ENCODE assay signal across 10 mouse cellular contexts in the genomic region with DNA sequence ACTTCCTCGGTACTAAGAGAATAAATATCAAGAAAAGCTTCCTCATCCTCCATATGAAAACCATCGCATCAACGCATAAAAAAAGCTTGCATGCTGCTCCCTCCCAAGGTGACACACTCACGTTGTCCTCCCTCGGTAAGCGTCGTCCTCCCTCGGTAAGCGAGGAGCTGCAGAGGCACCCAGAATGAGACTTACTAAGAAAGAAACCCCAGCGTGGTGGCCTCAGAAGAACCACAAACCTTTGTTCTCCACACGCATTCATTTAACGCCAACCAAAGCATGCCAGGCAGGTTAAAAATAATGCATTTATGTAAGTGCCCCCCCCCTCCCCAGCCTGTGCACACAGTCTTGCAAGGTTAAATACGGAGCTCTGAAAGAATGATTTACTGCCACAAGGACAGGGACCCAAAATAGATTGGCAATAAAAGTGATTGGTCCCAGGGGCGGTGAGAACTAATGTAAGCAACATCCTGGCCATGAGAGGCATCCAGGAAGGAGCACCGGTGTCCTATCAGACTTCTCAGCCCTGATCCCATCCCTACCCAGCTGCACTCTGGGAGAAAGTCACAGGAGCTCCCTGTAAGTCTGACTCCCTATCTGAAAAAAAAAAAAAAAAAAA. TPM values are rescaled to one million over a fixed set of nuclear protein-coding genes. Genes with fewer than 3 reads are reported as not detected.
DNase-seq lines count a peak whose midpoint lies in the region; ATAC-seq and TF ChIP-seq lines count a peak whose summit lies in the region.
"Had no signal": no experiment of that assay in that cellular context is flagged by ENCODE, and none has a peak within 500 bp of the region (broad histone marks: within the 10 kb centered on the region; RNA-seq: fewer than 3 reads in every experiment).

No protein-coding gene starts in this region.

- ATAC-seq in hindbrain, embryonic 13.5 days (ENCODE audit: low FRiP score) = no peak
- ATAC-seq in midbrain, embryonic 15.5 days (replicated peaks) = no peak
- no peak for ATAC-seq in monocyte, adult 5-6 weeks (replicated peaks; ENCODE audit: insufficient number of reproducible peaks, low FRiP score, low TSS enrichment, poor library complexity, severe bottlenecking)
- no peak for ATAC-seq in cerebellum, adult (ENCODE audit: insufficient number of reproducible peaks, low FRiP score, low TSS enrichment)

- DNase-seq in gastrocnemius, adult 2 months = peak; percentile 48
- no peak for DNase-seq in gastrocnemius, postnatal 14 days
- DNase-seq in layer of hippocampus, postnatal 25 days (ENCODE audit: extremely low spot score in 1 of 2, low spot score in 1 of 2) = no peak

- H3K27me3 ChIP-seq in hindbrain, embryonic 13.5 days = no peaks in the 10 kb centered on the region
- H3K27me3 ChIP-seq in midbrain, embryonic 15.5 days (replicated peaks) = no peaks in the 10 kb centered on the region

- H3K36me3 ChIP-seq in hindbrain, embryonic 13.5 days = no peaks in the 10 kb centered on the region
- no peaks in the 10 kb centered on the region for H3K36me3 ChIP-seq in midbrain, embryonic 15.5 days (replicated peaks)

- H3K4me1 ChIP-seq in cortical plate, adult 2 months (ENCODE audit: control insufficient read depth, insufficient read depth, low read length) = peaks cover 10% of the 10 kb centered on the region
- peaks cover 61% of the 10 kb centered on the region for H3K4me1 ChIP-seq in hindbrain, embryonic 13.5 days (replicated peaks)
- peaks cover 57% of the 10 kb centered on the region for H3K4me1 ChIP-seq in midbrain, embryonic 15.5 days

- peak overlapping the region; percentile 88 for H3K4me2 ChIP-seq in hindbrain, embryonic 13.5 days
- peak overlapping the region; percentile 39 for H3K4me2 ChIP-seq in midbrain, embryonic 15.5 days

- 9% methylated on average over 15 of the region's 15 CpGs for WGBS in hindbrain, embryonic 13.5 days
- 10% methylated on average over 15 of the region's 15 CpGs for WGBS in midbrain, embryonic 15.5 days

- peak overlapping the region; percentile 81 for H3K27ac ChIP-seq in gastrocnemius, adult 2 months
- peak overlapping the region; percentile 3; the same call in 1 of the 2 replicates for H3K27ac ChIP-seq in cortical plate, adult 2 months (ENCODE audit: insufficient read depth, low read length)
- no peak overlapping the region for H3K27ac ChIP-seq in hindbrain, embryonic 13.5 days
- no peak overlapping the region for H3K27ac ChIP-seq in midbrain, embryonic 15.5 days

- intact Hi-C loops in gastrocnemius, adult 2 months (cut with DNase I) = loop anchor here (2.0 kb wide), 1 partner anchor 17 kb away; no protein-coding TSS in a partner anchor
- intact Hi-C loops in gastrocnemius, postnatal 14 days (cut with DNase I; ENCODE audit: low total_unique reads) = loop anchor here (5.0 kb wide), 1 partner anchor 84 kb away; no protein-coding TSS in a partner anchor

- peak overlapping the region; percentile 58 for H3K9ac ChIP-seq in hindbrain, embryonic 13.5 days
- H3K9ac ChIP-seq in midbrain, embryonic 15.5 days = no peak overlapping the region

- peak overlapping the region; percentile 56 for H3K4me3 ChIP-seq in gastrocnemius, adult 2 months
- H3K4me3 ChIP-seq in cortical plate, adult 2 months (ENCODE audit: insufficient read depth, low read length) = peak overlapping the region; percentile 11; the same call in 1 of the 2 replicates
- peak overlapping the region; percentile 99 for H3K4me3 ChIP-seq in hindbrain, embryonic 13.5 days
- H3K4me3 ChIP-seq in midbrain, embryonic 15.5 days = peak overlapping the region; percentile 16
- H3K4me3 ChIP-seq: erythroblast, embryonic 14.5 days; megakaryocyte, embryonic 14.5 days had no signal

- H3K9me3 ChIP-seq in hindbrain, embryonic 13.5 days = no peaks in the 10 kb centered on the region
- H3K9me3 ChIP-seq in midbrain, embryonic 15.5 days = no peaks in the 10 kb centered on the region
- H3K9me3 ChIP-seq: megakaryocyte, embryonic 14.5 days had no signal

- no peak for TF ChIP-seq CTCF in gastrocnemius, adult 2 months (IDR thresholded peaks at IDR 0.05)
- no peak for TF ChIP-seq CTCF in cortical plate, adult 2 months (IDR thresholded peaks at IDR 0.05; ENCODE audit: extremely low read depth, insufficient read depth, low read length)

- TF ChIP-seq POLR2A in cortical plate, adult 2 months (IDR thresholded peaks at IDR 0.05; ENCODE audit: extremely low read depth, insufficient read depth, low read length) = no peak

RNA-seq across cellular contexts. Expression of a gene that starts 3.9 kb away (rescaled TPM):
- total RNA-seq in gastrocnemius, adult 2 months (2021) = 10 to 100 TPM; 35.3 to 43.2 TPM
- total RNA-seq in gastrocnemius, postnatal 14 days (2021) = 10 to 100 TPM; 35.1 to 37.2 TPM
- polyA plus RNA-seq in cortical plate, adult 2 months (2012; rRNA removed) = 149 and 167 TPM in 2 replicates
- polyA plus RNA-seq in hindbrain, embryonic 13.5 days (2015; fragmentation: Nextera tagmentation; extraction: Ambion mirVana) = 37.7 and 39.5 TPM in 2 replicates
- 40.4 and 42.9 TPM in 2 replicates for polyA plus RNA-seq in midbrain, embryonic 15.5 days (2015; fragmentation: Nextera tagmentation; extraction: Ambion mirVana)
- total RNA-seq in layer of hippocampus, postnatal 25 days (2021) = 100 to 1,000 TPM; 251 to 305 TPM
- 27.7 to 49.9 TPM (median 33.9 TPM) in 3 replicates for total RNA-seq in monocyte, adult 5-6 weeks (2017)

Comparison
In these comparisons a context has a peak if more than half of its experiments do, and no peak if none do; other contexts are left out.
1. H3K27ac ChIP-seq: peak in gastrocnemius, adult 2 months (single experiment) and cortical plate, adult 2 months (single experiment); none in hindbrain, embryonic 13.5 days (single experiment) and midbrain, embryonic 15.5 days (single experiment).
2. H3K4me3 ChIP-seq: peak in every context shown above with its lines; median percentile 99 in hindbrain, embryonic 13.5 days; 56 in gastrocnemius, adult 2 months; 16 in midbrain, embryonic 15.5 days; 11 in cortical plate, adult 2 months.